In genomic region chr8:108125491-108125890, GRCm38 (mm10) we compare ENCODE assay signal across 19 mouse cellular contexts.
"Had no signal": no experiment of that assay in that cellular context is flagged by ENCODE, and none has a peak within 500 bp of the region (broad histone marks: within the 10 kb centered on the region; RNA-seq: fewer than 3 reads in every experiment).

No protein-coding gene starts in this region.

- H3K4me3 ChIP-seq: limb, embryonic 12.5 days; limb, embryonic 15.5 days; lung, embryonic 15.5 days; megakaryocyte, embryonic 14.5 days; midbrain, embryonic 10.5 days; midbrain, embryonic 13.5 days; neural tube, embryonic 12.5 days; neural tube, embryonic 15.5 days had no signal

- DNase-seq: kidney, adult 18-20 months; kidney, adult 9 months; kidney, postnatal 14 days; kidney, postnatal 4 days; liver, postnatal 0 days; right cerebral cortex, postnatal 4 days; thymus, postnatal 25 days had no signal

- ATAC-seq: intestine, embryonic 16.5 days; liver, postnatal 0 days; midbrain, embryonic 13.5 days had no signal

- H3K4me2 ChIP-seq: limb, embryonic 12.5 days; limb, embryonic 15.5 days; liver, embryonic 11.5 days; lung, embryonic 15.5 days; midbrain, embryonic 13.5 days; neural tube, embryonic 12.5 days; neural tube, embryonic 15.5 days had no signal

- H3K36me3 ChIP-seq: limb, embryonic 12.5 days; limb, embryonic 15.5 days; lung, embryonic 15.5 days; midbrain, embryonic 10.5 days; midbrain, embryonic 13.5 days; neural tube, embryonic 12.5 days; neural tube, embryonic 15.5 days had no signal

- H3K4me1 ChIP-seq: limb, embryonic 12.5 days; limb, embryonic 15.5 days; lung, embryonic 15.5 days; megakaryocyte, embryonic 14.5 days; midbrain, embryonic 13.5 days; neural tube, embryonic 12.5 days; neural tube, embryonic 15.5 days had no signal

- H3K27ac ChIP-seq: limb, embryonic 12.5 days; limb, embryonic 15.5 days; liver, embryonic 14.5 days; lung, embryonic 15.5 days; midbrain, embryonic 10.5 days; midbrain, embryonic 13.5 days; neural tube, embryonic 12.5 days; neural tube, embryonic 15.5 days; stomach, postnatal 0 days had no signal

- H3K9ac ChIP-seq: limb, embryonic 12.5 days; limb, embryonic 15.5 days; liver, embryonic 14.5 days; liver, postnatal 0 days; lung, embryonic 15.5 days; midbrain, embryonic 13.5 days; neural tube, embryonic 12.5 days; neural tube, embryonic 15.5 days had no signal

- H3K9me3 ChIP-seq: limb, embryonic 12.5 days; limb, embryonic 15.5 days; lung, embryonic 15.5 days; midbrain, embryonic 10.5 days; midbrain, embryonic 13.5 days; neural tube, embryonic 12.5 days; neural tube, embryonic 15.5 days had no signal

- H3K27me3 ChIP-seq: limb, embryonic 12.5 days; limb, embryonic 15.5 days; lung, embryonic 15.5 days; megakaryocyte, embryonic 14.5 days; midbrain, embryonic 13.5 days; neural tube, embryonic 12.5 days; neural tube, embryonic 15.5 days had no signal
